Mouse (Mus musculus): ENCODE results near the gene Efemp2.

- no peak for TF ChIP-seq GATA1 (IDR thresholded peaks at IDR 0.05; ENCODE audit: low read length)
- no peak for TF ChIP-seq TAL1 (IDR thresholded peaks at IDR 0.05; ENCODE audit: low read length)
These were observed 11.6 kb downstream of the Efemp2 start for GRCm38 (mm10) chr19:5485371-5485770.

Measured in erythroblast, embryonic 14.5 days (primary cell).